Mouse (Mus musculus) ES-CJ7 (cell line): ENCODE results near the gene Hibadh.
A peak's percentile ranks its signal among the peaks of the same experiment; 100 is the strongest.

Experiments used
- DNase-seq: peaks from one replicate; pipeline ENCODE4 v3.0.0; 2011; ENCODE audit warnings: low read depth, low spot score

Hibadh gene

GRCm38 (mm10) chr6:52567327-52568299 is 72.6 kb downstream of the Hibadh start:
- no peak for DNase-seq

GRCm38 (mm10) chr6:52565210-52565609 is 75.0 kb downstream of the Hibadh start:
- no peak for DNase-seq

GRCm38 (mm10) chr6:52562994-52563393 is 77.2 kb downstream of the Hibadh start:
- DNase-seq: peak; percentile 11

- no peak for DNase-seq
Observed at GRCm38 (mm10) chr6:52559041-52559440, 81.1 kb downstream of the Hibadh start.

GRCm38 (mm10) chr6:52544376-52544775 is 95.8 kb downstream of the Hibadh start:
- DNase-seq: peak; percentile 55

- no peak for DNase-seq
Observed at GRCm38 (mm10) chr6:52542464-52542863, 97.7 kb downstream of the Hibadh start.

GRCm38 (mm10) chr6:52539911-52540310 is 100.3 kb downstream of the Hibadh start:
- DNase-seq: no peak

GRCm38 (mm10) chr6:52535072-52535704 is 105.0 kb downstream of the Hibadh start:
- DNase-seq: peak; percentile 11

- DNase-seq: no peak
Observed at GRCm38 (mm10) chr6:52532144-52532492, 108.1 kb downstream of the Hibadh start.

- no peak for DNase-seq
Observed at GRCm38 (mm10) chr6:52531366-52532143, 108.6 kb downstream of the Hibadh start.

GRCm38 (mm10) chr6:52530861-52531260 is 109.3 kb downstream of the Hibadh start:
- DNase-seq: peak; percentile 45

- DNase-seq: no peak
Observed at GRCm38 (mm10) chr6:52524226-52524625, 116.0 kb downstream of the Hibadh start.

GRCm38 (mm10) chr6:52518704-52519103 is 121.5 kb downstream of the Hibadh start:
- no peak for DNase-seq

GRCm38 (mm10) chr6:52517272-52517671 is 122.9 kb downstream of the Hibadh start:
- DNase-seq: no peak

- no peak for DNase-seq
Observed at GRCm38 (mm10) chr6:52513876-52514405, 126.2 kb downstream of the Hibadh start.

GRCm38 (mm10) chr6:52508789-52509188 is 131.4 kb downstream of the Hibadh start:
- DNase-seq: no peak

- DNase-seq: no peak
Observed at GRCm38 (mm10) chr6:52507946-52508345, 132.2 kb downstream of the Hibadh start.

- no peak for DNase-seq
Observed at GRCm38 (mm10) chr6:52507171-52507570, 133.0 kb downstream of the Hibadh start.

- DNase-seq: no peak
Observed at GRCm38 (mm10) chr6:52505777-52506755, 134.1 kb downstream of the Hibadh start.

- DNase-seq: no peak
Observed at GRCm38 (mm10) chr6:52504676-52505460, 135.3 kb downstream of the Hibadh start.
